Mouse (Mus musculus) liver, embryonic 14.5 days (tissue): Measurements from ENCODE around the gene Rad51b.

Experiments used
- CTCF ChIP-seq: IDR thresholded peaks from 2 replicates; pipeline ENCODE4 v1.5.1; 2016; ENCODE audit warnings: antibody characterized with exemption, low read depth, control low read depth
- EP300 ChIP-seq: IDR thresholded peaks from 2 replicates; pipeline ENCODE4 v1.6.1; 2016; ENCODE audit warnings: antibody characterized with exemption, low read depth

GRCm38 (mm10) chr12:79843002-79843401 lies 545.9 kb downstream of the Rad51b start:
- TF ChIP-seq CTCF (no peak), EP300 (no peak)
